Mouse (Mus musculus) C2C12 (cell line): ENCODE measurements around the gene Ing2.

Source experiments
- CEBPB ChIP-seq: IDR thresholded peaks from one replicate; pipeline ENCODE4 v1.6.1; 2011; ENCODE audit warnings: low read depth, mild to moderate bottlenecking, control low read depth, moderate library complexity
- CTCF ChIP-seq: IDR thresholded peaks from one replicate; pipeline ENCODE4 v1.5.1; 2011; ENCODE audit not compliant: control insufficient read depth, insufficient read depth, insufficient read length
- MAX ChIP-seq: IDR thresholded peaks from one replicate; pipeline ENCODE4 v1.6.1; 2011; ENCODE audit warnings: mild to moderate bottlenecking, control low read depth
- USF1 ChIP-seq: IDR thresholded peaks from one replicate; pipeline ENCODE4 v1.6.1; 2011; ENCODE audit warnings: low read depth, mild to moderate bottlenecking, control low read depth, moderate library complexity

DNA sequence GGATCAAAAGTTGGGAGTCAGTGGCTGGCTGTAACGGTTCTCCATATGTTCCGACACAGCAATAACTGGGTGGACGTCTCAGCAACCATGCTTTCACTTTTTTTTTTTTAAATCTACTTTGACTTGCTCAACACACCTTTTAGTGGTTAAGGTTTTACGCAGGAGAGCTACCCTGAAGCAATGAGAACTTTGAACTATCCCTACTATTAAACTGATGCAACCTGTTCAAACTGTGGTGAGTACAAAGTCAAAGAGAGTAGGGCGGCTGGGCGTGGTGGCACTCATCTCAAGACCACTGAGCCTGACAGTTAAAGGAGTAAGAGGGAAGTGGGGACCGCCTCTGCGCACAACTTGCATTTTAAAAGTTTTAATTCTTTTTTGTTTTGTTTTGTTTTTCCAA lies 31.4 kb upstream of the Ing2 start:
- TF ChIP-seq USF1 (no peak), CTCF (no peak), MAX (no peak), CEBPB (no peak)
